Mouse (Mus musculus): Measurements from ENCODE around the gene Mgst3. TPM values are rescaled to one million over a fixed set of nuclear protein-coding genes. Genes with fewer than 3 reads are reported as not detected.

Gene Mgst3
- polyA plus RNA-seq, 1 experiment = 560 TPM

- WGBS = 78% methylated on average over 3 of the region's 3 CpGs
- DNase-seq = no peak
- Histone ChIP-seq H3K4me3 (ENCODE audit: insufficient read depth, low read depth, low read length) (no peak overlapping the region), H3K4me1 (ENCODE audit: control insufficient read depth, insufficient read depth, low read length) (peaks cover 17% of the 10 kb centered on the region), H3K27ac (ENCODE audit: insufficient read depth, low read depth, low read length) (no peak overlapping the region), H3K36me3 (ENCODE audit: control insufficient read depth, insufficient read depth, low read length) (no peaks in the 10 kb centered on the region), H3K27me3 (replicated peaks; ENCODE audit: control insufficient read depth, insufficient read depth, low read length) (no peaks in the 10 kb centered on the region)
- TF ChIP-seq CTCF (conservative IDR thresholded peaks at IDR 0.05; ENCODE audit: insufficient read depth, insufficient read length, low read depth, low read length) (no peak), POLR2A (IDR thresholded peaks at IDR 0.05; ENCODE audit: low read depth, low read length) (no peak)
Measured at GRCm38 (mm10) chr1:167387796-167388195, 5.8 kb downstream of the Mgst3 start.

- Histone ChIP-seq H3K27me3 (replicated peaks; ENCODE audit: control insufficient read depth, insufficient read depth, low read length) (no peaks in the 10 kb centered on the region), H3K4me3 (ENCODE audit: insufficient read depth, low read depth, low read length) (no peak overlapping the region), H3K36me3 (ENCODE audit: control insufficient read depth, insufficient read depth, low read length) (no peaks in the 10 kb centered on the region), H3K4me1 (ENCODE audit: control insufficient read depth, insufficient read depth, low read length) (peaks cover 17% of the 10 kb centered on the region), H3K27ac (ENCODE audit: insufficient read depth, low read depth, low read length) (no peak overlapping the region)
- 28% methylated on average over 2 of the region's 2 CpGs for WGBS
- peak; percentile 74 for DNase-seq
- no peak for TF ChIP-seq CTCF (conservative IDR thresholded peaks at IDR 0.05; ENCODE audit: insufficient read depth, insufficient read length, low read depth, low read length)
- no peak for TF ChIP-seq POLR2A (IDR thresholded peaks at IDR 0.05; ENCODE audit: low read depth, low read length)
Measured at GRCm38 (mm10) chr1:167387310-167387709, 6.3 kb downstream of the Mgst3 start.

DNA sequence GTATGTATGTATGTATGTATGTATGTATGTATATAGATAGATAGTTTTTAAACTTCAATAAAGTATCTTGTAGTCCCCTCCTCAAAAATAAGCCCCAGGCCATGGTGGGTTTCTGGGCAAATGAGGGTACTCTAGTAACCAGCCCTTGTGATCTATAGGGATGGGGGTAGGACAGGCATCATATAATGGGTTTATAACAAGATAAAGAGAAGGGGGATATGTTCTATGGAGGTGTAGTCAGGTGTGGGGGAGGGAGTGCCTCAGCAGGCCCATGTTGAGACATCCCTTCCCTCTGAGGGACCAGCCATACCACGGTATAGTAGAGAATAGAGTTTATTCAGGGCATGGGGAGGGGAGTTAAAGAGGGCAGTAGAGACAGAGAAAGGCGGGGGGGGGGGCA is 7.2 kb downstream of the Mgst3 start:
- H3K4me1 ChIP-seq (ENCODE audit: control insufficient read depth, insufficient read depth, low read length) = peaks cover 21% of the 10 kb centered on the region
- 68% methylated on average over 1 of the region's 2 CpGs for WGBS

DNA sequence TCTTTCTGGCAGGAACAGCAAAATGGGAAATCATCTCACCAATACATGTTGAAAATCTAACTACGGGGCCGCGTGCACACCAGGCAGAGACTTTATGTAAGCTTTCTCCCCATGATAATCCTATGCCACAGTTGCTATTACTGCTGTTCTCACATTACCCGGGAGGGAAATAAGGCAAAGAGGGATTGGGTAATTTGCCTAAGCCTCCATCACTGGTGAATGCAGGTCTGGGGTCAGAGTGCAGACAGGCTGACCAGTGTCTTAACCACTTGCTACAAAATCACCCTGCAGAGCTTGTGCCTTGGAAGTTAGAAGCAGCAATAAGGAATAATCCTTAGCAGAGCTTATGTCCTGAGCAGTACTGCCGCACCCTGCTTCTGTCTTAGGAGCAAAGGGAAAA is 8.0 kb downstream of the Mgst3 start:
- WGBS = 74% methylated on average over 5 of the region's 5 CpGs
- Histone ChIP-seq H3K27ac (ENCODE audit: insufficient read depth, low read depth, low read length) (no peak overlapping the region), H3K27me3 (replicated peaks; ENCODE audit: control insufficient read depth, insufficient read depth, low read length) (no peaks in the 10 kb centered on the region), H3K36me3 (ENCODE audit: control insufficient read depth, insufficient read depth, low read length) (no peaks in the 10 kb centered on the region), H3K4me3 (ENCODE audit: insufficient read depth, low read depth, low read length) (no peak overlapping the region), H3K4me1 (ENCODE audit: control insufficient read depth, insufficient read depth, low read length) (peaks cover 19% of the 10 kb centered on the region)
- DNase-seq = no peak
- TF ChIP-seq POLR2A (IDR thresholded peaks at IDR 0.05; ENCODE audit: low read depth, low read length) (no peak), CTCF (conservative IDR thresholded peaks at IDR 0.05; ENCODE audit: insufficient read depth, insufficient read length, low read depth, low read length) (no peak)

More for the DNA sequence above, 7.2 kb downstream of the Mgst3 start:
- H3K4me3 ChIP-seq (ENCODE audit: insufficient read depth, low read depth, low read length) = no peak overlapping the region
- no peaks in the 10 kb centered on the region for H3K36me3 ChIP-seq (ENCODE audit: control insufficient read depth, insufficient read depth, low read length)
- H3K27me3 ChIP-seq (replicated peaks; ENCODE audit: control insufficient read depth, insufficient read depth, low read length) = no peaks in the 10 kb centered on the region
- DNase-seq = no peak
- TF ChIP-seq POLR2A (IDR thresholded peaks at IDR 0.05; ENCODE audit: low read depth, low read length) (no peak), CTCF (conservative IDR thresholded peaks at IDR 0.05; ENCODE audit: insufficient read depth, insufficient read length, low read depth, low read length) (no peak)
- H3K27ac ChIP-seq (ENCODE audit: insufficient read depth, low read depth, low read length) = no peak overlapping the region

GRCm38 (mm10) chr1:167385211-167385610 is 8.4 kb downstream of the Mgst3 start:
- peaks cover 20% of the 10 kb centered on the region for H3K4me1 ChIP-seq (ENCODE audit: control insufficient read depth, insufficient read depth, low read length)
- whole genome bisulfite sequencing = 90% methylated on average over 2 of the region's 2 CpGs
- no peak overlapping the region for H3K27ac ChIP-seq (ENCODE audit: insufficient read depth, low read depth, low read length)
- DNase-seq = no peak
- TF ChIP-seq POLR2A (IDR thresholded peaks at IDR 0.05; ENCODE audit: low read depth, low read length) = no peak
- TF ChIP-seq CTCF (conservative IDR thresholded peaks at IDR 0.05; ENCODE audit: insufficient read depth, insufficient read length, low read depth, low read length) = no peak
- no peak overlapping the region for H3K4me3 ChIP-seq (ENCODE audit: insufficient read depth, low read depth, low read length)
- no peaks in the 10 kb centered on the region for H3K36me3 ChIP-seq (ENCODE audit: control insufficient read depth, insufficient read depth, low read length)
- no peaks in the 10 kb centered on the region for H3K27me3 ChIP-seq (replicated peaks; ENCODE audit: control insufficient read depth, insufficient read depth, low read length)

- no peak for DNase-seq
- H3K36me3 ChIP-seq (ENCODE audit: control insufficient read depth, insufficient read depth, low read length) = no peaks in the 10 kb centered on the region
- no peaks in the 10 kb centered on the region for H3K27me3 ChIP-seq (replicated peaks; ENCODE audit: control insufficient read depth, insufficient read depth, low read length)
- TF ChIP-seq CTCF (conservative IDR thresholded peaks at IDR 0.05; ENCODE audit: insufficient read depth, insufficient read length, low read depth, low read length) = no peak
- no peak for TF ChIP-seq POLR2A (IDR thresholded peaks at IDR 0.05; ENCODE audit: low read depth, low read length)
- H3K4me3 ChIP-seq (ENCODE audit: insufficient read depth, low read depth, low read length) = no peak overlapping the region
- H3K4me1 ChIP-seq (ENCODE audit: control insufficient read depth, insufficient read depth, low read length) = peaks cover 20% of the 10 kb centered on the region; the same call in 1 of the 2 replicates
- H3K27ac ChIP-seq (ENCODE audit: insufficient read depth, low read depth, low read length) = no peak overlapping the region
- WGBS = 58% methylated on average over 3 of the region's 3 CpGs
Measured at GRCm38 (mm10) chr1:167384156-167384555, 9.5 kb downstream of the Mgst3 start.

DNA sequence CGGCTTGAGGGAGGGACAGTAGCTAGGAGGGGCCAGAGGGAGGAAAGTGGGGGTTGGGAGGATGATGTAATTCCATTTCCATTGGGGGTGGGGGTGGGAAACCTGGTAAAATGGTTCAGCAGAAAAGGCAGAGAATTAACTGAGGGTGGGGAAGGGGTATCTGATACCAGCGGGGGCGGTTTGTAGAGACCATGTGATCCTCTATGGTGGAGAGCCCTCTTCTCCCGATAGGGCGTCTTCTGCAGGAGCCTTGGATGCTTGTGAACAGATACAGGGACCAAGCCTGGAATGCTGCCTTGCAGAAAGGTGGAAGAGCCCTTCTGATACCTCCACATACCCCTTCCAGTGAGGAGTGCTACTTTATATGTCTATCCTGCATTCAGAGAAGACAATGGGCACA is 10.5 kb downstream of the Mgst3 start:
- H3K27ac ChIP-seq (ENCODE audit: insufficient read depth, low read depth, low read length) = no peak overlapping the region
- TF ChIP-seq POLR2A (IDR thresholded peaks at IDR 0.05; ENCODE audit: low read depth, low read length) (no peak), CTCF (conservative IDR thresholded peaks at IDR 0.05; ENCODE audit: insufficient read depth, insufficient read length, low read depth, low read length) (no peak)
- WGBS = 92% methylated on average over 5 of the region's 5 CpGs
- no peak overlapping the region for H3K4me3 ChIP-seq (ENCODE audit: insufficient read depth, low read depth, low read length)
- peaks cover 25% of the 10 kb centered on the region; the same call in 1 of the 2 replicates for H3K4me1 ChIP-seq (ENCODE audit: control insufficient read depth, insufficient read depth, low read length)
- DNase-seq = no peak
- H3K36me3 ChIP-seq (ENCODE audit: control insufficient read depth, insufficient read depth, low read length) = no peaks in the 10 kb centered on the region
- no peaks in the 10 kb centered on the region for H3K27me3 ChIP-seq (replicated peaks; ENCODE audit: control insufficient read depth, insufficient read depth, low read length)

Measured in kidney, adult 2 months (tissue).